Mouse (Mus musculus): ENCODE data around the gene Aacs. TPM values are rescaled to one million over a fixed set of nuclear protein-coding genes. Genes with fewer than 3 reads are reported as not detected.
"Not testable (repeated sequence)": the region's sequence is repeated elsewhere in the genome, so short reads cannot be mapped to it uniquely, and the experiment has no call there.

Gene Aacs
- 21.0 and 36.6 TPM in 2 replicates for polyA plus RNA-seq (2014; fragmentation: Nextera tagmentation; extraction: Ambion mirVana)

DNA sequence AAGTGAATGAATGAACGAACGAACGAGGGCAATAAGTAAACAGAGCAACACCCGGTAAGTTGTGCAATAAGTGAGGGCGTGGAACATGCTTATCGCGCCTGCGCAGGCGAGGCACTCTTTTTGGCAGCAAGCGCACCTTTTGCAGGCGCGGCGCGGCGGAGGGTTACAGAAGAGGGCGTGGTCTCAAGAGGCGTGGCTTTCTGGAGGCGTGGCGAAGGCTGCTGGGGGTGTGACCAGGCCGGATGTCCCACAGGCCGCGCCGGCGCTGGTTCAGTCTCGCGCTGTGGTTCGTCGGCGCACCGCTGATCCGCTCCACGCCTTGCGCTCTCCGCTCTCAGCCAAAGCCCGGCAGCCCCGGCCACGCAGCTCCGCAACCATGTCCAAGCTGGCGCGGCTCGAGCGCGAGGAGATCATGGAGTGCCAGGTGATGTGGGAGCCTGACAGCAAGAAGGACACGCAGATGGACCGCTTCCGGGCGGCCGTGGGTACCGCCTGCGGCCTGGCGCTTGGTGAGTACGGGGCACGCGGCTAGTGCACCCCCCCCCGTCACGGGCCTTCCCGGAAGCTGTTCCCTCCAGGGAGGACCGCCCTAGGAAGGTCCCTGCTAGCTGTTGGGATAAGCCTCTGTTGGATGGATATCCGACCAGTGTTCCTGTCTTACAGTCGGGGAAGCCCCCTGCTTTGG is at the start of gene Aacs:
Aacs (plus strand) TSS at position 214 of the 685 bp plus-strand sequence.
- peak; percentile 91 for ATAC-seq (ENCODE audit: low FRiP score, low TSS enrichment)
- no peaks in the 10 kb centered on the region for H3K36me3 ChIP-seq (ENCODE audit: control insufficient read depth, insufficient read depth, low read length)
- H3K27ac ChIP-seq (ENCODE audit: low read depth, low read length) = peak within 1 kb of the TSS; percentile 76
- H3K9me3 ChIP-seq (ENCODE audit: control insufficient read depth, low read length) = no peaks in the 10 kb centered on the region
- H3K4me1 ChIP-seq (ENCODE audit: control insufficient read depth, insufficient read depth, low read length) = peaks cover 17% of the 10 kb centered on the region
- no peaks in the 10 kb centered on the region for H3K27me3 ChIP-seq (ENCODE audit: control insufficient read depth, insufficient read depth, low read length)
- peak within 1 kb of the TSS; percentile 90 for H3K4me2 ChIP-seq (replicated peaks; ENCODE audit: low read depth, low read length)
- H3K4me3 ChIP-seq (ENCODE audit: low read length) = peak within 1 kb of the TSS; percentile 81
- WGBS = under 1% methylated on average over 54 of the region's 60 CpGs
- H3K9ac ChIP-seq (ENCODE audit: low read depth, low read length) = peak within 1 kb of the TSS; percentile 76

DNA sequence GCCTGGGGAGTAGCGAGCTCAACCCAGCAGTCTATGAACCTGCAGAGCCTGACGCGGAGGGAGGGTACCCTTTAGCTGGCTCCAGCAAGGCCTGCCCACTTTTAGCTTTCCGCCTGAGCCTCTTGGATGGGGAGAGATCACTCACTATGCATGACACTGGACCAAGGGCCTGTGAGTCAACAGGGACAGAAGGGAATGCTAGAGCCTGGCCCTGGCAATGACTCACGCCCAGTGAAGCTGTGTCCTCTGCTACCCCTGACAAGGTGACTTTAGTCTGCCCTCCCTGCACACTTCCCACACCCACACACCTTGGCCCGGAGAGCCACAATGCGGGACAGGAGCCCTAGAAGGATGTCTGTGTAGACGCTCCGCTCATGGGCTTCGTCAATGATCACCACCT is 49.3 kb upstream of the Aacs start:
- no peaks in the 10 kb centered on the region for H3K9me3 ChIP-seq (ENCODE audit: control insufficient read depth, low read length)
- no peaks in the 10 kb centered on the region for H3K27me3 ChIP-seq (ENCODE audit: control insufficient read depth, insufficient read depth, low read length)
- 96% methylated on average over 10 of the region's 10 CpGs for WGBS
- H3K27ac ChIP-seq (ENCODE audit: low read depth, low read length) = no peak overlapping the region
- H3K4me1 ChIP-seq (ENCODE audit: control insufficient read depth, insufficient read depth, low read length) = no peaks in the 10 kb centered on the region
- no peak overlapping the region for H3K4me2 ChIP-seq (replicated peaks; ENCODE audit: low read depth, low read length)
- peaks cover 100% of the 10 kb centered on the region for H3K36me3 ChIP-seq (ENCODE audit: control insufficient read depth, insufficient read depth, low read length)
- ATAC-seq (ENCODE audit: low FRiP score, low TSS enrichment) = no peak
- no peak overlapping the region for H3K4me3 ChIP-seq (ENCODE audit: low read length)
- H3K9ac ChIP-seq (ENCODE audit: low read depth, low read length) = no peak overlapping the region

DNA sequence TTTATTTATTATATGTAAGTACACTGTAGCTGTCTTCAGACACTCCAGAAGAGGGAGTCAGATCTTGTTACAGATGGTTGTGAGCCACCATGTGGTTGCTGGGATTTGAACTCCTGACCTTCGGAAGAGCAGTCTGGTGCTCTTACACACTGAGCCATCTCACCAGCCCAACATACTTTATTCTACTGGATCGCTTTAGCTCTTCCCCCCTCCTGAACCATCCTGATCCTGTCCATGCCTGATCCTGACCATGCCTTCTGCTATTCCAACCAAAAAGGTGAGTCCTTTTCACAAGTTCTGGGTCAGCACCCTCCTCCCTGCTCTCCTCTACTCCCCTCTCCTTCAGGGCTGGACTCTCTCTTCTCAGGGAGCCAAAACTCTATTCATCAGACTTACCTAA is 43.3 kb upstream of the Aacs start:
- H3K4me2 ChIP-seq (replicated peaks; ENCODE audit: low read depth, low read length); H3K4me3 ChIP-seq (ENCODE audit: low read length): not testable (repeated sequence)
- 94% methylated on average over 2 of the region's 2 CpGs for WGBS

DNA sequence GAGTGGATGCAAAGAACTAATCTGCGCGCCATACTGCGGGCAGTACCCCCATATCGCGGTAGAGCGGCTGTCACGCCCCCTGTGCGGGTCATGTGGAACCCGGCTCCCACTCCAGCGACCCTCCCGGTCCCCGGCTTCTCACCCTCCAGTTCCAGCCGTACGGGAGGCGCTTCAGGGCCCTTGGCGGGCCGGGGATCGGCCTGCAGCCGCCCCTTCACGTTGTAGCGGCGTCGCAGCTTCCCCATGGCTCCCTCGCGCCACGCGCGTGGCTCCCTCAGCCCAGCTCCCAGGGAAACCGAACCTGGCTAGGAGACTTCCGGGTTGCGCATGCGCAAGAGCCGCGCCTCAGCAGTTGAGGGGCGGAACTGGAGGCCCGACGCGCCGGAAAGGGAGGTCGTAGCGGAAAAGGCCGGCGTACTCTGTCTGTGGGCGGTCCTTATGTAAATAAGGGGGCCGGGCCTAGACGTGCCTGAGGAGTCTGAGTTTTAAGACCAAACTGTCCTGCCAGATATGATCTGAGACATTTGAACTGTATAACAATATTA is 41.7 kb upstream of the Aacs start, which contains the start of gene Dhx37:
Dhx37 (minus strand) TSS at position 329 of the 545 bp plus-strand sequence.
- H3K4me2 ChIP-seq (replicated peaks; ENCODE audit: low read depth, low read length) = peak within 1 kb of the TSS; percentile 87
- H3K36me3 ChIP-seq (ENCODE audit: control insufficient read depth, insufficient read depth, low read length) = peaks cover 28% of the 10 kb centered on the region
- H3K4me3 ChIP-seq (ENCODE audit: low read length) = peak within 1 kb of the TSS; percentile 96
- 0 out of 2 replicates have a peak within 1 kb of the TSS, but pooled peaks have one; percentile 42 for H3K27ac ChIP-seq (ENCODE audit: low read depth, low read length)
- whole genome bisulfite sequencing = under 1% methylated on average over 46 of the region's 46 CpGs
- H3K9ac ChIP-seq (ENCODE audit: low read depth, low read length) = peak within 1 kb of the TSS; percentile 85
- peak; percentile 95 for ATAC-seq (ENCODE audit: low FRiP score, low TSS enrichment)
- no peaks in the 10 kb centered on the region; the same call in 1 of the 2 replicates for H3K4me1 ChIP-seq (ENCODE audit: control insufficient read depth, insufficient read depth, low read length)
- no peaks in the 10 kb centered on the region for H3K27me3 ChIP-seq (ENCODE audit: control insufficient read depth, insufficient read depth, low read length)
- H3K9me3 ChIP-seq (ENCODE audit: control insufficient read depth, low read length) = no peaks in the 10 kb centered on the region

More for the DNA sequence above, 43.3 kb upstream of the Aacs start:
- peaks cover 43% of the 10 kb centered on the region for H3K36me3 ChIP-seq (ENCODE audit: control insufficient read depth, insufficient read depth, low read length)
- not testable (repeated sequence) for H3K27ac ChIP-seq (ENCODE audit: low read depth, low read length); H3K27me3 ChIP-seq (ENCODE audit: control insufficient read depth, insufficient read depth, low read length); H3K9ac ChIP-seq (ENCODE audit: low read depth, low read length); H3K9me3 ChIP-seq (ENCODE audit: control insufficient read depth, low read length); ATAC-seq (ENCODE audit: low FRiP score, low TSS enrichment); H3K4me1 ChIP-seq (ENCODE audit: control insufficient read depth, insufficient read depth, low read length)

DNA sequence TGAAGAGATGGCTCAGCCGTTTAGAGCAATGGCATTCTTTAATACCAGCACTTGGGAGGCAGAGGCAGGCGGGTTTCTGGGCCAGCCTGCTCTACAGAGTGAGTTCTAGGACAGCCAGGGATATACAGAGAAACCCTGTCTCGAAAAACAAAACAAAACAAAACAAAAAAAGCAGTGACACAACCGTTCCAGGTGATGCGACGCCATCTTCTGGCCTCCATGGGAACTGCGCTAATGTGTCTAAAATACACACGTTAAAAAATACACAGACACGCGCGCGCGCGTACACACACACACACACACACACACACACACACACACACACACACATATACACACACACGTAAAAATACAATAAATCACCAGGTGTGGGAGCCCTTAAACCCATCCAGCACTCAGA is 41.3 kb upstream of the Aacs start:
- Histone ChIP-seq H3K36me3 (ENCODE audit: control insufficient read depth, insufficient read depth, low read length) (peaks cover 23% of the 10 kb centered on the region), H3K4me3 (ENCODE audit: low read length) (peak overlapping the region; percentile 96)
- ATAC-seq (ENCODE audit: low FRiP score, low TSS enrichment) = peak; percentile 47
- not testable (repeated sequence) for H3K4me2 ChIP-seq (replicated peaks; ENCODE audit: low read depth, low read length); H3K27ac ChIP-seq (ENCODE audit: low read depth, low read length); H3K27me3 ChIP-seq (ENCODE audit: control insufficient read depth, insufficient read depth, low read length); H3K9ac ChIP-seq (ENCODE audit: low read depth, low read length); H3K9me3 ChIP-seq (ENCODE audit: control insufficient read depth, low read length); H3K4me1 ChIP-seq (ENCODE audit: control insufficient read depth, insufficient read depth, low read length)
- 51% methylated on average over 15 of the region's 15 CpGs for WGBS

DNA sequence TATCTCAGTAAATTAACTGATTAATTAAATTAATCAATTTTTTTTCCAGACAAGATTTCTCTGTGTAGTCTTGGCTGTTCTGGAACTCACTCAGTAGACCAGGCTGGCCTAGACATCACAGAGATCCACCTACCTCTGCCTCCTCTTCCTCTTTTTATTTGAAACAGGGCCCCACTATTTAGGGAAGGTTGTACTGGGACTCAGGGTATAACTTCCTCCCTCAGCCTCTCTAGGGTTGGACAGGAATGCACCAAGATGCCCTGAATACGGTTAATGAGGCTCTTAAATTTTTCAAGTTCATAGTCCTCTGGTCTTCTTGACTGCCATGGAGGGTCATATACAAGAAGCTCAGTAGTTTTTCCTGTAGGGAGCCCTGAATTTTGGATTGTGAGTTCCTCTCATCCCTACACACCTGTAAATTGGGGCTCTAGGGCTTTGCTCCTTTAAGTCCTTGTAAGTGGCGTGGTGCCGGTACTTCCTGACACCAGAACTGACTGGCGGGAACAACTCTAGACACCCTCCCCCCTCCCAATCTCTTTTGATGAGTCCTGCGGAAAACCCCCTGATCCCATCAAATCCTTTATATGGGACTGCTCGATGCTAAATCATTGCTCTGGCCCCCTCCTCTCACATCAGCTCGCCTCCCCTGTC is 34.9 kb upstream of the Aacs start:
- 2% methylated on average over 7 of the region's 7 CpGs for WGBS
- Histone ChIP-seq H3K4me1 (ENCODE audit: control insufficient read depth, insufficient read depth, low read length) (0 out of 2 replicates have a peak, but pooled peaks cover 9% of the 10 kb centered on the region), H3K27me3 (ENCODE audit: control insufficient read depth, insufficient read depth, low read length) (no peaks in the 10 kb centered on the region), H3K4me2 (replicated peaks; ENCODE audit: low read depth, low read length) (peak overlapping the region; percentile 84), H3K27ac (ENCODE audit: low read depth, low read length) (no peak overlapping the region), H3K9me3 (ENCODE audit: control insufficient read depth, low read length) (no peaks in the 10 kb centered on the region), H3K4me3 (ENCODE audit: low read length) (peak overlapping the region; percentile 80), H3K36me3 (ENCODE audit: control insufficient read depth, insufficient read depth, low read length) (no peaks in the 10 kb centered on the region), H3K9ac (ENCODE audit: low read depth, low read length) (peak overlapping the region; percentile 81; the same call in 1 of the 2 replicates)
- ATAC-seq (ENCODE audit: low FRiP score, low TSS enrichment) = no peak; the same call in 1 of the 2 replicates

DNA sequence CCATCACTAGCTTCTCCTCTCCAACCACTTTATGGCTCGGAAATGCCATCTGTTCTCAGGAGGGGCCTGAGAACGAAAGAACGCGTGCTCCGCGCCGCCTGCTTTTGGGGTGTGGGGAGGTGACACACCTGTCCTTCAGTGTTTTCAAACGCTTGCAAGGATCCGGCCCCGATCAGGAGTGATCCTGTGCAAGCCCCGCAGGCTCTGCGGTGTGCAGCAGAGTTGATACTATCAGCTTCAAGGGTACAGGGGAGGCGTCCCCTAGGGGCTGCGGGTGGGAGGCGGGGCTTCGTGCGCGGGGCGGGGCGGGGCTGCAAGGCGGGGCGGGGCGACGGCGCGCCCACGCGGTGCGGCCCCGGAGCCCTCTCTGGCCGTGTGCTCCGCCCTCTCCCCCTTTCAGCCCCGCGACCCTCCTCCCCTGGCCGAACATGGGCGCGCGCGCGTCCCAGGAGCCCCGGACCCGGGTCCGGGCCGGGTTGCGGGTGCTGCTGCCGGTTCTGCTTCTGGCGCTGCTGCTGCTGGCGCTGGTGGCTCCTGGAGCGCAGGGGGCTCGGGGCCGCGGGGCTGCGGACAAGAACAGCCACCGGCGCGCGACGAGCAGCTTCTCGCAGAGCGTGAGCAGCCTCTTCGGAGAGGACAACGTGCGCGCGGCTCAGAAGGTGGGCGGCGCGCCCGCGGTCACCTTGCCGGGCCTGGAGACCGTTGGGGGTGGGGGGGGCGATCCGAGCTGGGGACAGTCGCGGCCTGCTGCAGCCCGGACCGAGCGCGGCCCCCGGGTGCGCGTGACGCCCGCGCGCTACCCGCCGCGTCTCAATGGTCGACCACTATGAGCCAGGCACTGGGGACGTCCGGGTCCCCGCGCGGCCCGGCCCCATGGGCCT is 34.1 kb upstream of the Aacs start, which contains the start of gene Bri3bp:
Bri3bp (plus strand) TSS at position 335 of the 881 bp plus-strand sequence.
- Histone ChIP-seq H3K9me3 (ENCODE audit: control insufficient read depth, low read length) (no peaks in the 10 kb centered on the region), H3K27me3 (ENCODE audit: control insufficient read depth, insufficient read depth, low read length) (no peaks in the 10 kb centered on the region), H3K36me3 (ENCODE audit: control insufficient read depth, insufficient read depth, low read length) (no peaks in the 10 kb centered on the region; the same call in 1 of the 2 replicates), H3K4me1 (ENCODE audit: control insufficient read depth, insufficient read depth, low read length) (0 out of 2 replicates have a peak, but pooled peaks cover 9% of the 10 kb centered on the region), H3K27ac (ENCODE audit: low read depth, low read length) (peak within 1 kb of the TSS; percentile 82; the same call in 1 of the 2 replicates), H3K4me3 (ENCODE audit: low read length) (peak within 1 kb of the TSS; percentile 80), H3K4me2 (replicated peaks; ENCODE audit: low read depth, low read length) (peak within 1 kb of the TSS; percentile 84), H3K9ac (ENCODE audit: low read depth, low read length) (peak within 1 kb of the TSS; percentile 81)
- under 1% methylated on average over 71 of the region's 97 CpGs for WGBS
- ATAC-seq (ENCODE audit: low FRiP score, low TSS enrichment) = peak; percentile 96

Measured in kidney, embryonic 14.5 days (tissue).